Mouse (Mus musculus) c-Kit-positive CD71-positive TER-119-negative erythroid progenitor cells, embryonic 14.5 days (primary cell): ENCODE measurements around the gene Fem1a.

Experiments
- DNase-seq: peaks from one replicate; pipeline ENCODE4 v3.0.0-alpha.2; 2013; ENCODE audit warnings: low read depth

The Fem1a gene

DNA sequence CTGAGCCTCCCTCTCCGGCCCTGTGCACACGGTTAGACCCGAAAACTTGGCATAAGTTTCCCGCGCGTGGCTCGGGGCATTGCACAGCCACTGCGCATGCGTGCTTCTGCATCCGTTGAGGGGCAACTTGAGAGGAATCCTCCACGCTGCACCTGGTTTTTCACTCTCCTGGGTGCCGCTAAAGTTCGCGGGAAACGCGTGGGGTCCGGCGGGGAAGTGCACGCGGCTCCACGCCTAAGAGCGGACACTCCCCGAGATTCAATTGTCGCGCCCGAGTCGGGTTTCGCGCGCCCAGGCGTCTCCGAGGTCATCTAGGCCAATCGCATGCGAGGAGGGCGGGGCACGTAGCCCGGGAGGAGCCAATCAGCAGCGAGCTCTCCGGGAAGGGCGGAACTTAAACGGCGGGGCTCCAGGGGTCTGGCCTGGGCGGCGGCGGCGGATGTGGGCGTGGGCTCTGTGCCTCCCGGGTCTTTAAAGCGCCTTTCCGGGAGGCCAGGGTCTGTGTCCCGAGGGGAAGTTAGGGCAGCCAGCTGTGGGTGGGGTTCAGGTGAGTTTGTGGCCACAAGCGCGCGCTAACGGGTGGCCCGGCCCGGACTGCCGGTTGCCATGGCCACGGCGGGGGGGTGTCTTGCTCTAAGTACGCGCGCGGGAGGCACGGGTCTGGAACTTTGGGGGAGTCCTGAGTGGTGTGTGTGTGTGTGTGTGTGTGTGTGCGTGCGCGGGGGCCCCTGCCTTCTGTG lies 47.4 kb downstream of the Fem1a start:
- peak; percentile 96 for DNase-seq

DNA sequence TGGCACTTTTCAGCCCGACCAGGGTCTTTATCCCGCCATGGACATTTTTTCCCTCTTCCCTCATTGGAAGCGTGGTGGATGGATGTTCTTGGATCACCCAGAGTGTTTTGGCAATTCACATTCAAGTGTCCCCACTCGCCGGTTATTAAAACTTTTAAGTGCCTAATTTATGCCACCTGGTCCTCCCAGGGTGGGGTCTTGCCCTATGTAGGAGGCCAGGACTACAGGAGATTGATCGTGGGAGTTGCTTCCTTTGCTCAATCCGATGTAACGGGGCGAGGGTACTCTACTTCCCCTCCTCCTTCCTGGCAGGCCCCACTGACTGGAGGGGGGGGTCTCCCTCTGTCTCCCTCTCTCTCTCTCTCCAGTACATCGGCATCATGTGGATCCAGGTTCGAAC lies 48.1 kb downstream of the Fem1a start:
- DNase-seq: no peak

- no peak for DNase-seq
Measured at GRCm38 (mm10) chr17:56305156-56305555, 48.5 kb downstream of the Fem1a start.

- no peak for DNase-seq
Measured at GRCm38 (mm10) chr17:56305826-56306225, 49.2 kb downstream of the Fem1a start.

GRCm38 (mm10) chr17:56308088-56308487 lies 51.5 kb downstream of the Fem1a start:
- no peak for DNase-seq

- no peak for DNase-seq
Measured at GRCm38 (mm10) chr17:56309191-56309945, 52.8 kb downstream of the Fem1a start.
